Mouse (Mus musculus) kidney, postnatal 0 days (tissue): Measurements from ENCODE around the gene Cyp4a12b. TPM values are rescaled to one million over a fixed set of nuclear protein-coding genes. Genes with fewer than 3 reads are reported as not detected.
A peak's percentile ranks its signal among the peaks of the same experiment; 100 is the strongest.
"Not testable (repeated sequence)": the region's sequence is repeated elsewhere in the genome, so short reads cannot be mapped to it uniquely, and the experiment has no call there.

Experiments
- ATAC-seq: fragments of 200-750 bp; cut with Nextera tagmentation; replicated peaks from 2 replicates; pipeline ENCODE4 v1.8.0; 2017; ENCODE audit warnings: low read depth, moderate number of reproducible peaks, moderate TSS enrichment, moderate library complexity; ENCODE audit not compliant: low FRiP score
- DNase-seq: peaks from one replicate; pipeline ENCODE4 v3.0.0-alpha.2; 2016; ENCODE audit warnings: low spot score
- H3K27ac ChIP-seq: fragments of 300-500 bp; sonication (generic); 2 replicates; pipeline ENCODE4 v1.5.1; 2014; ENCODE audit warnings: mild to moderate bottlenecking
- H3K27me3 ChIP-seq: fragments of 300-500 bp; sonication (generic); 2 replicates; pipeline ENCODE4 v1.6.1; 2014; ENCODE audit warnings: low read length, mixed read lengths; ENCODE audit not compliant: insufficient read depth
- H3K36me3 ChIP-seq: fragments of 300-500 bp; sonication (generic); 2 replicates; pipeline ENCODE4 v1.6.1; 2014; ENCODE audit warnings: low read length, mixed read lengths; ENCODE audit not compliant: insufficient read depth
- H3K4me1 ChIP-seq: fragments of 300-500 bp; sonication (generic); replicated peaks from 2 replicates; pipeline ENCODE4 v1.6.1; 2014; ENCODE audit warnings: antibody characterized with exemption, low read length, mixed read lengths; ENCODE audit not compliant: insufficient read depth
- H3K4me2 ChIP-seq: fragments of 300-500 bp; sonication (generic); 2 replicates; pipeline ENCODE4 v1.6.1; 2014; ENCODE audit warnings: mild to moderate bottlenecking, low read length, moderate library complexity, mixed read lengths
- H3K4me3 ChIP-seq: fragments of 300-500 bp; sonication (generic); replicated peaks from 2 replicates; pipeline ENCODE4 v1.5.1; 2014; ENCODE audit warnings: low read depth, low read length
- H3K9ac ChIP-seq: fragments of 300-500 bp; sonication (generic); 2 replicates; pipeline ENCODE4 v1.6.1; 2014; ENCODE audit warnings: low read depth, low read length
- H3K9me3 ChIP-seq: fragments of 300-500 bp; sonication (generic); replicated peaks from 2 replicates; pipeline ENCODE4 v1.6.1; 2016; ENCODE audit warnings: low read length, inconsistent platforms, mixed read lengths
- CTCF ChIP-seq: IDR thresholded peaks from 2 replicates; pipeline ENCODE4 v1.5.1; 2016; ENCODE audit warnings: antibody characterized with exemption, low read depth, mild to moderate bottlenecking, moderate library complexity
- WGBS: fragments of 180-500 bp; shearing (Covaris S2); extraction: QIAGEN DNeasy Blood & Tissue Kit; methylation state at CpG from one replicate; pipeline ENCODE4 v1.1.7; 2014; 5-methylcytosine and 5-hydroxymethylcytosine counted together
- polyA plus RNA-seq: library from polyadenylated mRNA; unstranded; fragments of >200 nt; fragmentation: Nextera tagmentation; extraction: Ambion mirVana; gene quantifications from 2 replicates; pipeline ENCODE4 v1.2.1, GENCODE M21; 2015

Gene Cyp4a12b
- polyA plus RNA-seq, 1 experiment from 2014 or later: 0.34 TPM

GRCm38 (mm10) chr4:115476051-115476450, 64.6 kb downstream of the Cyp4a12b start:
- H3K9me3 ChIP-seq, H3K9ac ChIP-seq, H3K36me3 ChIP-seq, H3K4me3 ChIP-seq, ATAC-seq, H3K27me3 ChIP-seq, H3K4me1 ChIP-seq, H3K4me2 ChIP-seq, H3K27ac ChIP-seq: not testable (repeated sequence)
- peak; percentile 62 for TF ChIP-seq CTCF
- peak; percentile 32 for DNase-seq

- Histone ChIP-seq H3K27me3 (no peaks in the 10 kb centered on the region), H3K4me2 (no peak overlapping the region), H3K4me3 (no peak overlapping the region), H3K9me3 (no peaks in the 10 kb centered on the region), H3K4me1 (no peaks in the 10 kb centered on the region), H3K36me3 (no peaks in the 10 kb centered on the region), H3K27ac (no peak overlapping the region), H3K9ac (no peak overlapping the region)
- DNase-seq (no peak), ATAC-seq (no peak)
- 68% methylated on average over 6 of the region's 6 CpGs for WGBS
- no peak for TF ChIP-seq CTCF
Observed at GRCm38 (mm10) chr4:115481006-115481652, 69.7 kb downstream of the Cyp4a12b start.

Other genes with a start within 250 kb of the Cyp4a12b start
- not detected in 2 replicates for gene Cyp4a29, start 169.5 kb upstream of the Cyp4a12b start, polyA plus RNA-seq
- gene Cyp4a12a, start 112.6 kb upstream of the Cyp4a12b start, polyA plus RNA-seq: 0.04 and 0.06 TPM in 2 replicates
- 0.26 and 0.38 TPM in 2 replicates for gene Cyp4a30b, start 41.0 kb downstream of the Cyp4a12b start, polyA plus RNA-seq
- gene Cyp4a14, start 84.5 kb downstream of the Cyp4a12b start, polyA plus RNA-seq: 2.3 and 2.5 TPM in 2 replicates
- 34.7 and 35.5 TPM in 2 replicates for gene Cyp4a10, start 106.6 kb downstream of the Cyp4a12b start, polyA plus RNA-seq
- gene Cyp4a31, start 152.0 kb downstream of the Cyp4a12b start, polyA plus RNA-seq: 49.7 and 50.6 TPM in 2 replicates
- gene Cyp4a32, start 189.3 kb downstream of the Cyp4a12b start, polyA plus RNA-seq: 0.24 TPM in 1 of 2 replicates, not detected in the other
- 10.6 and 11.5 TPM in 2 replicates for gene Cyp4b1, start 236.1 kb downstream of the Cyp4a12b start, polyA plus RNA-seq